Mouse (Mus musculus): Measurements from ENCODE around the gene Aes.

Aes gene

DNA sequence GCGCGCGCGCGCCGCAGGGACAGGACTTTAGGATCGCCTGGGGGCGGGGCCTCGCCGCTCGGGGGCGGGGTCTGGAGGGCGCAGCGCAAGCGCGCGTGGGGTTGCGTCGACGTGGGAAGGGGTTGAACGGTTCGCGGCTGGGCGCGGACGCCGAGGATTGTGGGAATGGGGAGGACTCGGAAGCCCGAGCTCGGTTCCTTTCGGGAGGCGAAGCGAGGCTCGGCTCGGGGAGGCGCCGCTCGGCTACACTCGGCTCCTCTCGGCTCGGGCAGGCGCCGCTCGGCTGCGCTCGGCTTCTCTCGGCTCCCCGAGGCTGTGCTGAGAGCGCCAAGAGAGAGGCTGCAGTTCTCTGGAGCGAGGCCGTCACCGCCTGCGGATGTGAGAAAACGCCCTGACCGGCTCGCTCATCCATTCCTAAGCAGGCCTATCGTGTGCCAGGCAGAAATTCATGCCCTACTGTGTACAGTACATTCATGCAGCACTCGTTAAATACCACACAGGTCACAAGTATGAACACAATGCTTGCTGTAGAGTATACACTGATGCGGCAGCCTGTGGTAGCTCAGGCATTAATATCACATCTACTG, 14.0 kb upstream of the Aes start, which contains the start of gene Gna11:
Gene Gna11, minus strand, starts transcription at position 30 of the 587 bp plus-strand sequence.
- peak; percentile 100 for DNase-seq

GRCm38 (mm10) chr10:81546332-81546731, 13.0 kb upstream of the Aes start:
- no peak for DNase-seq

GRCm38 (mm10) chr10:81546788-81547571, 12.3 kb upstream of the Aes start:
- DNase-seq, result no peak

GRCm38 (mm10) chr10:81548944-81549343, 10.3 kb upstream of the Aes start:
- DNase-seq, result no peak

DNA sequence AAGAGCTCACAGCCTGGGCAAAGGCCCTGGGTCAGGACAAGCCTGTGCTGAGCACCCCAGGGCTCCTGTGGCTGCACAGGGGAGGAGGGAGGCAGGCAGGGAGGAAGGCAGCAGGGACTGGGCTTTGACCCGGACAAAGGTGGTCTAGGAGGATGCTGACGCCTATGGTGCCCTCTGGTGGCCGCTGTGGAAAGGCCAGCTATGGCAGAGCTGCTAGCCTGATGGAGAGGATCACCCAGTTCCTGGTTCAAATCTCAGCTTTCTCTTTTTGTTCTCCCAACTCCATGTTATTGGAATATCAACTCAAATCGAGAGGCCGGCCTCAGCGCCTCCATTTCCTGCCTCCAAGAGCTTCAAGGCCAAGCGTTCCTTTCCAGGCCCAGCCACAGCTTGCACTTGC, 9.0 kb upstream of the Aes start:
- DNase-seq, result peak; percentile 69

DNA sequence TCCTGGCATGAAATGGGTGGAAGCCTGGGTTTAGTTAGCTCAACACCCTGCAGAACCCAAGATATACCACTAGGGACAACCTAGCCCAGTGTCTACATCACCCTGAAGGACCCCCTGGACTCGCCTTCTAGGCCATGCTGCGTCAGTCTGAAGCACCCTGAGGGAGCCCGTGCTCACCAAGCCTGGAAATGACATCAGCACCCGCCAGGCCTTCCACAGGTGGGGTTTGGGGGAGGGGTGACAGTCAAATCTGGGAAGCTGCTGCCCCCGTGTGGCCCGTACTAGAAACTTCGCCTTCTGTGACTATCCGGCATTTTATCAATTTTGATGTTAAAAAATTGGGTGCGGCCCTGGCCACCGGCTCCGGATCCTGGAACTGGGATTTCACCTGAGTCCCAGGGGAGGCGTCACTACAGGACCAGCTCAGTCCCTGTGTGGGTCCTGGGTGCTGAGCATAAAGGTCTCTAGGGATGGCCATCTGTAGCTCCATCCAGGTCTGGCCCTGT, 7.6 kb upstream of the Aes start:
- peak; percentile 87 for DNase-seq

DNA sequence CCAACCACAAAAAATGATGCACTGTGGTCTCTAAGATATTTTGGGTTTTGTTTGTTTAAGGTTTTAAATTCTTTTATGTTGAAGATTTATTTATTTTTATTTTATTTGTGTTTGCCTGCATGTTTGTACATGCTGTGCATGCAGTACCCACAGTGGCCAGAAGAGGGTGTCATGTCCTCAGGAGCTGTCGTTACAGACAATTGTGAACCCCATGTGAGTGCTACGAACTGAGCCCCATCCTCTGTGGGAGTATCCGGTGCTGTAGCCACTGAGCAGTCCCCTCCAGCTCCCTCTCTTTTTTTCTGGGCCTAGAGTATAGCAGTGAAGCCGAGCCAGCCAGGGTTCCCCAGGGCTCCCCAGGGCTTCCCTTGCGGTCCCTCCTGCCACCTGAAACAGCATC, 6.1 kb upstream of the Aes start:
- no peak for DNase-seq

DNA sequence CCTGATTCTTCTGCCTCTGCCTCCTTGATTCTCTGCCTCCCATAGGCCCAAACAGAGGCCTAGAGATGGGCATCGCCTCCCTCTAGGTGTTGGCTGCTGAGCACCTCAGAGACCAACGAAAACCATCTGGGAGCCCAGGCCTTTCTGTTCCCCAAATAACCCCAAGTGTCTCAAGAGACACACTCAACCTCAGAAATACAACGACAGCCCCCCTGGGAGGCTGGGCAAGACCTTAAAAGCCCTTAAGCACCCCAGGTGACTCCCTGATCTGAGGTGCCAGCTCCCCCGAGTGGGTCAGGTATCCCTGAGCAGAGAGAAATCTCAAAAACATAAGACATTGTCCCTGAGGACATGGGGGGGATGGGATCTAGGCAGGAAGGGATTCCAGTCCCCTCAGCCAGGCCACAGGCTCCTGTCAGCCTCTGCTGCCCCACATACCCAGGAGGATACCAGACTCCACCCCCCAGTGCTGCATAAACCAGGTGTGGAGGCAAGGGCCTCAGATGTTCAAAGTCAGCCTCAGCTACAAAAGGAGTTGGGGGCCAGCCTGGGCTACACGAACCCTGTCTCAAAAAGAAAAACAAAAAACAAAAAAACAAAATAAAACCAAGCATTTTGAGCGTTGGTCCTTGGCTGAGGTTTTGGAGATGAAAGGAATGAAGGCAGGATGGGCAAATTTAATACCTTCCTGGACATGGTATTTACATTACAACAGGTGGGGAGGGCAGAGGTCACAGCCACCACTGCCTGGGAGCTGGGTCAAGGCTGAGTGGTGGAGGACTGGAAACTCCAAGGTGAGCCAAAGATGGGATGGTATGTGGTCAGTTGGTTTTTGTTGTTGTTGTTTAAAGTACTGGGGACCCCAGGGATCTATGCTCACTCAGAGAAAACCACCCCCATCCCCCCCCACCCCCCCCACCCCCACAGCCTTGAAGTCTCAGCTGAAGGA, 5.2 kb upstream of the Aes start:
- no peak for DNase-seq

DNA sequence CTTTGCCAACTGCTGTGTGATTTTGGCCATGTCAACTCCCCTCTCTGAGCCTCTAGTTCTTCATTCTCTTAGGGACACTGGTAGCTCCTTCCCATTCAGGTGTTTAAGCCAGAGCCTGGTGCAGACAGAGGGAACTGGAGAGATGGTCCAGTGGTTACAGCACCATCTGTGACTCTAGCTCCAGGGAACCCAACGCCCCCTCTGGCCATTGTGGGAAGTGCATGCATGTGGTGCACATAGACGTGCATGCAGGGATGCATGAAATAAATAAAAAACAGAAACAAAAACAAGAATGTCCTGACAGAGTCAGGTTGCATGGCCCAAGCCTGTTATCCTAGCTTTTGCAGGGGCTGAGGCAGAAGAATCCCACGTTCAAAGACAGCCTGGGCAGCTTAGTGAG, 3.0 kb upstream of the Aes start:
- DNase-seq, result no peak

DNA sequence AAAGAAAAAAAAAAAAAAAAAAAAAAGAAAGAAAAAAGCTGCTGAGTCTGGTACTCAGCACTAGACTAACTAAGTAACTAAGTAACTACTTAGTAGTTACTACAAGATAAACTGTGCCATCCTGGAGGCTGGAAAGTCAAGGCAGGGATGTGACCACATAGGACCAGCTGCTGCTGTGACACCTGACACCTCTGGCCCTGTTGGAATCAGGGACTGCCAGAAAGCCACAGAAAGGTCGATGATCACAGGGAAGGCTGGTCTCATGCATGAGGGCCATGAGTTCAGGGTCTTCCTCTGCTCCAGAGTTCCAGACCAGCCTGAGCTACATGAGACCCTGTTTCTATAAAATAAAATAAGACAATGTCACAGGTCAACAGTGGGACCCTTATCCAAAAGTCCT, 1.8 kb upstream of the Aes start:
- no peak for DNase-seq

GRCm38 (mm10) chr10:81559627-81560539, 595 bp downstream of the Aes start:
- peak; percentile 75 for DNase-seq

DNA sequence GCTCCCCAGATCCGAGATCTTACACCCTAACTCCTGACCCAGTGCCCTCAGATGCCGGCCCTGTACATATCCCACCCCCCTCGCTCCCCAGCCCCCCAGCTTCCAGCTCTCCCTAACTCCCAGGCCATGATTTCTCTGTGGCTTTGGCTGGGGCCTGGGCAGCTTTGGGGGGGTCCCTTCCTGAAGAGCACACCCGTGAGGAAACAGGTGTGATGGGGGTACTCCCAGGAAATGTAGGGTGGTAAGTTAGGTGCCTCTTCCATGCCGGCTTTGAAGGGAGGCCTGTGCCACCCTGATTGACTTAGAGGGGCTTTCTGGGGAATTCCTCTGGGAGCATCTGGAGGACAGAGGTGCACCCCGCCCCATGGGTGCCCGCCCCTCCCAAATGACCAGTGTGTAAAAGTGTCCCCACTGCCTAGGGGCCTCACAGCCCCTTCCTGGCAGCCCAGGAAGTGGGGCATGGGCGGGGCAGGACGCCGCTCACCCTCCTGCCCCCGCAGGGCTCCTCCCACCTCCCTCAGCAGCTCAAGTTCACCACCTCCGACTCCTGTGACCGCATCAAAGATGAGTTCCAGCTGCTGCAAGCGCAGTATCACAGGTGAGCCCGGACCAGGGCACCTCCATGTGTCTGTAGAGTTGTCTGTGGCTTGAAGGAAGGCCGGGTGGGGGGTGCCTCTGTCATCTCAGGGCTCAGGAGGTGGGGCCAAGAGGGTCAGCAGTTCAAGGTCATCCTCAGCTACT, 1.6 kb downstream of the Aes start:
- peak; percentile 63 for DNase-seq

DNA sequence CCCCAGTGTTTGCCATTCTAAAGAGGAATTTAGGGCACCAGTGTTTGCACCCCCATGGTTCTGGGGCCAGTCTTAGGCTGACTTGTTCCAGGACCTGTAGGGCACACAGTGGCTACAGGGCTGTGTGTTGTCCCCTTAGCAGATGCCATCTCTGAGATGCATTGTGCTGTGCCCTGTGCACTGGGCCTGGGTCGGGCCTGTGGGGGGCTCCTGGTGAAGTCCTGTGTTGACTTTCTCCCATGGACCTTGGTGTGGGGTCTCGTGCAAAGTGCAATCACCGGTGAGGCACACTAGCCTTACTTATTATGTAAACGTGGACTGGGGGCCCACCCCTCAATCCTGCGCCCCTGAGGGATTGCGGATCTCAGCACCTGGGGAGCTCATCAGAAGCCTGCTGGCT, 3.1 kb downstream of the Aes start:
- no peak for DNase-seq

- DNase-seq, result no peak
These were observed 4.2 kb downstream of the Aes start for GRCm38 (mm10) chr10:81563481-81563880.

GRCm38 (mm10) chr10:81564216-81564615, 4.9 kb downstream of the Aes start:
- peak; percentile 72 for DNase-seq

DNA sequence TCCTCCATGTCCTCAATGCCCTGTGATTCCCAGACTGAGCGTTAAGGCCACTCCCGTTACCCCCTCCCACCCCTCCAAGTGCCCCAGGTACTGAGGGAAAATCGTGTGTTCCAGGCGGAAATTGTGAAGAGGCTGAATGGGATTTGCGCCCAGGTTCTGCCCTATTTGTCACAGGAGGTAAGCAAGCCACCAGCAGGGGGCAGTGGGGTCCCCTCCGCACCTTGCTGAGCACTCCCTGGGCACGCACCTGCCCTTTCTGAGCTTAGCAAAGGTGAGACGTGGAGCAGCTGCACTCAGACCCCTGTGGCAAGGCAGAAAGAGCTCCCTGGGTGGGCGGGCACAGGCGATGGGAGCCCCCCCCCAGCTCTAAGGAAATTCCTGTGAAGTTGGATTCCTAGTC, 5.4 kb downstream of the Aes start:
- DNase-seq, result peak; percentile 72

DNA sequence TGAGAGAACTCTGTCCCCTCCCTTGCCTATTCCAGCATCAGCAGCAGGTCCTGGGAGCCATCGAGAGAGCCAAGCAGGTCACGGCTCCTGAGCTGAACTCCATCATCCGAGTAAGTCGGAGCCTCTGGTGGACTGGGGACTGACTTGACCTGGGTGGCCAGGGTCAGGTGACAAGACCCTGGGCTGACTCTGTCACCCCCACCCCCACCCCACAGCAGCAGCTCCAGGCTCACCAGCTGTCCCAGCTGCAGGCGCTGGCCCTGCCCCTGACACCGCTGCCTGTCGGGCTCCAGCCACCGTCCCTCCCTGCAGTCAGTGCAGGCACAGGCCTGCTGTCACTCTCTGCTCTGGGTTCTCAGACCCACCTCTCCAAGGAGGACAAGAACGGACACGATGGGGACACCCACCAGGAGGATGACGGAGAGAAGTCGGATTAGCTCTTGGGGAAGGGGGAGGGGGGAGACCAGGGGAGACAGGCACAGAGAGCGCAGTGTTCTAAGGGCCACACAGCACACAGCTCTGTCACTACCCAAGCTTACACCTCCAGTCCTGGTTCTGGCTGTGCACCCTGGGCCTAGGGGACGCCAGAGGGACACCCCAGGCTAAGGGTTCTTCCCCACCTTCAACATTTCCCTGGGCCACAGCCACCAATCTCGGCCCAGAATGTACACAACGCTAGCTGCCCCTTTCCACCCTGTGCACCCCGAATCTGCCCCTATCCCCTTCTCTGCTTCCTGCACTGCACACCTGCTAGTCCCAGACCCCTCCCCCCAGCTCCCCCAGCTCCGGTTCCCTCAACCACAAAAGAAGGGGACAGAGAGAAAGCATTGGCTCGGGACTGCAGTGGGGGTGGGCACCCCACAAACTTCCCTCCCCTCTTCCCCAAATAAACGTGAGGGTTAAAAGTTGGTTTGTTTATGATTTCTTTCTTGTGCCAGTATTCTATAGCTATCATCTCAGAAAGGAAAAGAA, 6.3 kb downstream of the Aes start:
- no peak for DNase-seq

DNA sequence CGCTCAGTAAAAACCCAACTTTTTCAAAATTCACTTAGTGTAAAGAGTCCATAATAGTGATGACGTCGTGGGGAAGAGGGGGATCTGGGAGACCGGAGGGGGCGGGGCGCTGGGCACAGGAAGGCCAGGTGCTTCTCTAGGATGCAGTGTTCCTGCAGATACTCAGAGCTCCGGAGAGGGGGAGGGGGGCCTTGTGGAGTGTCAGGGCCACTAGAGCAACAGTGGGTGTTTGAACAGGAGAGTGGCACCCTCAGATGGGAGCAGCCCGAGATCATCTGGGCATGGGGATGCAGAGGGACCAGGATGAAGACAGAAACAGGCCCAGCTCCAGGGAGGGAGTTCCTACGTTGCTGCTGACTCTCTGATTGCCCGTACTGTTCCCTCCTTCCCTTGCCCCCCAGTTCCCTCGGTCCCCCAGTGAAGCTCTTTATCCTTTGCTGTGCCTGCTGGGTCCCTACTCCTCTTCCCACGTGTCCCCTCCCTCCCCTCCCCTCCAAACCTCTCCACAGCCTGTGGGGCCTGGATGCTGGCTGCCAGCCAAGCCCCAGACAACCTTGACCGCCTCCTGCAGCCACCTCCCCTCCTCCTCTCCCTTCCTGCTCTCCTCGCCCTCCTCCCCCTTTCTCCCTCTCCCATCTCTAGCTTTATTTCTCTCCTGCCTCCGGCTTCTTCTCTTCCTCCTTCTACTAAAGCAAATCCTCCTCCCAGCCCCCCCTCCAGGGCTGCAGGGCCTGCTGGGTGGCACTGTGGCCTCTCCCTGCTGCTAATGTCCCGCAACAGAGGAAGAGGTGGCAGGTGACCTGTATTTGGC, 9.3 kb downstream of the Aes start:
- DNase-seq, result peak; percentile 66

DNA sequence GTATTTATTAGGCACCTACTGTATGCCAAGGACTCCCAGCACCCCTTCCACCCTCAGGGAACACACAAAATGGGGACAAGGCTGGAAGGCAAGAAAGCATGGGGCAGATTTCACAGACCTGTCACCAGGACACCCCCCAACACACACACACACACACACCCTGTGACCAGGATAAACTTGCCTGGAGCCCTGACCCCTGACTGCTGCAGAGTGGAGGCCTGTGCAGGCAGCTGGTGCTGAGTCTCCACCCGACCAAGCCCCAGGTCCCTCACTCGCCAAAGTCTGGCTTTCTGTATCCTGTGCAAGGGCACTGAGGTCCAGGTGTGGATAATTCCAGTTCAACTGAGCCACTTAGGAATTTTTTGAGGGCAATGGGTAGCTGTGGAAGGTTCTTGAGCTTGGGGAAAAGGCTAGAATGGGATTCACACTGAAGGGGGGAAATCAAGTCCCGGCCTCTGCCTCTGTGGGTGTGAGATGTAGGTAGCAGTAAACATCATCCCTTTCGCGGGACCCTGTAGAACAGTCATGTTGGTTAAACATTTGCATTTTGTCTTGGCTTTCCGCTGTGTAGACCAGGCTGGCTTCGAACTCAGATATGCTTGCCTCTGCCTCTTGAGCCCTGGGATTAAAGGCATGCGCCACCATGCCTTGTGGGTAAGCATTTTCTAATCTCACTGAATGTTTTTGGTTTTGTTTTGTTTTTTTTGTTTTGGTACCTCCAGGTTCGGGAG, 10.4 kb downstream of the Aes start:
- no peak for DNase-seq
